Mouse (Mus musculus): ENCODE data around the gene Ctc1. TPM values are rescaled to one million over a fixed set of nuclear protein-coding genes. Genes with fewer than 3 reads are reported as not detected.

The Ctc1 gene
- polyA plus RNA-seq (2015; fragmentation: Illumina TruSeq; extraction: RNeasy Lipid Tissue Mini Kit (QIAGEN cat#74804); ENCODE audit: insufficient read depth, low read depth, low replicate concordance), result 9.8 TPM

DNA sequence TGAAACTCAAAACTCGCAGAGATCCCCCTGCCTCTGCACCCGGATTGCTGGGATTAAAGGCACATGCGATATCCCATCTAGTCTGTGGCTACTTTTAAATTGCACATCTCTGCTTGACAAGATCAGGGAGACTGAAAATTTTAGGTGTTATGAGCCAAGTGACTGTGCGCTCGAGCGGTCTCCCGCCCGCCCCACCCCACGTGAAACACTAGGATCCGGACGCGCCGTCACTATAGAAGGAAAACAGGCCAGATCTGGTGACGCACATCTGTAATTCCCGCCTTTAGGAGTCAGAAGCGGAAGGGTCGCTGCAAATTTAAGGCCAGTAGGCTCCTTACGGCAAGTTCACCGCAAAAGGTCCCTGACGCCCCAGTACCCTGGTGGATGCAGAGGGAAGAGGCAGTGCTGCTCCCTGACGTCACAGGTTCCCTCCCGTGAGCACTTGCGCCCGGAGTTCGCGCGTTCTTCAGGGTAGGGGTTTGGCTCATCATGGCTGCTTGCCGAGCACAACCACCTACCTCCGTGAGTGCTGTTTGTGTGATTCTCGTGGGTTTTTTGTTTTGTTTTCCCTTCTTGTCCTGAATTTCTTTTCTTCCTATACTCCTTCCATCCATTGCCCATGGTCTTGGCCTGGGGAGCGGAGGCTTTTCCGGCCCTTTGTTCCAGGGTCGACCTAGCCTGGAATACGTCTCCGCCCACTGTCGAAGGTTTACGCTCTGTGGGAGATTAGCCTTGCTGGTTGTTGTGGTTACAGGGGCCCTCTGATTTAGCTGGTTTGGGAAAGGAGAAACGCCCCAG is at the start of gene Ctc1:
Gene Ctc1, plus strand, starts transcription at position 268 of the 798 bp plus-strand sequence.

DNA sequence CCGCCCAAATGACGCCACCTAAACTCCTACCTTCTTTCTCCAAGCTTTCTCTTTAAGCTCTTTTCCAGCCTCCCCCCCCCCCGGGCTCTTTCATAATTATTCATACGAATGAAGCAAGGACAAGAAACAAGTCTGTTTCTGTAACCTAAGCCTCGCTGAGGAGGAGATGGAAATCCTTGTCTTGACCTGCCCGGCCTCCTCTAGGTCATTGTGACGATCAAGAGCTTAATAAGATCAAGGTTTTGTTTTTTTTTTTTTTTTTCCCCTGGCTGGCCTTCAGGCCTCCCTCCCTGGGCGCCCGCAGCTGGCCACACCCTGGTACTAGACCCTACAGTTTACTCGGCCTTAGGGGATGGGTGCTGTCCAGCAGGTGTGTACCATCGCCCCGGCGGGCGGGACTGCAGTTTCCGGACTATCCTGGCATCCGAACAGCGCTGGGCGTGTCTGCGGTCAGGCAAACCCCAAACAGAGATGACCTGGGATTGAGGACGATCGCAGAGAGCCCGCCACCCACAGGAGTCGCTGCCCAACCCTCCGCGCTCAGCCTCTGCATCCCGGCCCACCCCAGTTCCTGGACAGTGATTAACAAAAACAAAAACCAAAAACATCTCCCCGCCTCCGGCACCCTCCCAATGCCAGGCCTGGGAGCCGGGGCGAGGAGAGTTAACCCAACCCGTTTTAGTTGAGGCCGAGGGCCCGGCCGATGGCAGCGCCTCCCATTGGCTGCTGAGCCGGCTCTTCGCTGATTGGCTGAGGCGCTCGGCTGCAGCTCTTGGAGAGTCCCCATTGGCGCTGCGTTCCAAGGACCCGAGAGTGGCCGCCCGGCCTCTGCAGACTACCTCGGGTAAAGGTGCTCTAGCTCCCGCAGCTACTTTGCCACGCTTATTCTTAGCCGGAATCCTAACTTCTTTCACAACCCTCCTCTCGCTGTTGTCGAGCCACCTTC is 48.1 kb upstream of the Ctc1 start, which contains the start of gene Slc25a35:
Gene Slc25a35, plus strand, starts transcription at position 795 of the 946 bp plus-strand sequence.

DNA sequence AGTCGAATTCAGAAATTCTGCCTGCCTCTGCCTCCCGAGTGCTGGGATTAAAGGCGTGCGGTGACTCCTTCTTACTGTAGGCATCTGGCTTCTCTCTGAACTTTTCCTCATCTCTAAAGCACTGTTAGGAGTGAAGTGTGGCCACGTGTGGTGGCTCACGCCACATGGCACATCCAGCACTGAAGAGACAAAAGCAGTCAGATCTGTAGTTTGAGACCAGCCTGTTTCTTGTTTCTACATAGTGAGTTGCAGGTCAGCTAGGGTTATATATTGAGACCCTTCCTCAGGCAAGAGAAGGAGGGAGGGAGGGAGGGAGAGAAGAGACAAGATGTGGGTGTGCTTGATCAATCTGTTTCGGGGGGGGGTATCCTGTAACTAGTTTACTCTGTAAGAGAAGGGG is 40.6 kb upstream of the Ctc1 start, which contains the start of gene Rangrf:
Gene Rangrf, minus strand, starts transcription at position 101 of the 400 bp plus-strand sequence.

DNA sequence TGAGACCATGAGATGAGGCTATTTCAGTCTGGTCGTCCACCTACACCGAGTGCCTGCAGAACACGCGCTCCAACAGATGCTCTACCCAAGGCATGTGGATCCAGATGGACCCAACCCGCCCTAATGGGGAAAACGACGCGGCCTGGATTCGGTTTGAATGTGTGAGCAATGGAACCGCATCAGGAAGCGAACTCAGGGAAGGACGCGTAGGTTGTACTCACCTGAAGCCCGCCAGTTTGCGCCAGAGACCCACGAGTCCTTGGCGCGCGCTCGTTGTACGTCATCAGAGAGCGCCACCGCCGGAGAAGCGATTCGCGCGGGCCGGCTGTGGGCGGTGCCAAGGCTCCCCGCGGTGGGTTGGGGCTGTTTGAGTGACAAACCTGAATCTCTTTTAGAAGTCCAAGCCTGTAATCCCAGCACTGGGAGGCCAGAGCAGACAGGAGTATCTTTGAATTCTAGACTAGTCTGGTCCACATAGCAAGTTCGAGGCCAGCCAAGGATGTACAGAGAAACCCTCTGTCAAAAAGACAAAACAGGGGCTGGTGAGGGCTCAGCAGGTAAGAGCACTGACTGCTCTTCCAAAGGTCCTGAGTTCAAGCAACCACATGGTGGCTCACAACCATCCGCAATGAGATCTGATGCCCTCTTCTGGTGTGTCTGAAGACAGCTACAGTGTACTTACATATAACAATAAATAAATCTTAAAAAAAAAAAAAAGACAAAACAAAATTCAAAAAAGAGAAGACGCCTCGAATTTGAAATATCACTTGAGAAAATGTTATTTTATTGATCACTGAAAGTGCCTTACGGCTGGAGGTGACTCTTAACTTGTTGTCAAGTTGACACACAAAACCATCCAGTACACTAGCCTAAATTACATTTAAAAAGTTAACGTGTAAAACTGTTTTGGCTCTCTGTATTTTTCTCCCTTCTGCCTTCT is 7.3 kb upstream of the Ctc1 start, which contains the start of gene Pfas:
Gene Pfas, minus strand, starts transcription at position 279 of the 940 bp plus-strand sequence.

DNA sequence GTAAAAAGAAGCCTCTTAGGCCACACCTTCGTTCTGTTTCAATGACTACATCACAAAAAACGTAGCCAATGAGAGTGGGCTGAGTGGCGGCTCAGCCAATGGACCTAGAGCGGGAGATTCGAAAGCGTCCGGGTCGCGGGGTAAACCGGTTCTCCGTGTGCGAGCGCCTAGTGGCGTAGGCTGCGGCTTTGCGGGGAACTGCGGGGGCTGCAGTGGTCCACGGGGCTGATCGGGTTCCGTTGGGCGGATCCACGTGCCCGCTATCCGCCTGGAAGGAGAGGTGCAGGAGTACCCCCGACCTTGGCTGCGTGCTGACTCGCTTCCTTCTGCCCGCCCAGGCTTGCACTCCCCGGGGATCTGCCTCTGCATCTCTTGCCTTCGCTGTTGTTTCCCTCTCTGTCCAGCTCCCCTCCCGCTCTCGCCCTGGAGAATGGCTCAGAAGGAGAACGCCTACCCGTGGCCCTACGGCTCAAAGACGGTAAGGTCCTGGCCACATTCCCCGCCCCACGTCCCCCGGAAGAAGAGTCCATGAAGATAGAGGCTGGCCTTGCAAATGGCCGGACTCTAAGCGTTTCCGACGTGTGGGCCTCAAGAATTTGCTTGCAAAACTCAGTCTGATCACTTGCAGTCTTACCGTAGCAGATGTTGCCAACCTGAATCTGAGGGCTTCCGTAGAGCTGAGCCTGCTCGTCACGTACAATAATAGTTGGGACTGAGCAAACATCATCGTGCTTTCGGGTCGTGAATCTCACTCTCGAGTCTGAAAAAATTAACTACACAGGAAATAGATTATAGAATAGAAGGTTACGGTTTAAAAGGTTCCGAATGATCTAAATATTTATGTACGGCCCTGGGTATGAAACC is 30.1 kb downstream of the Ctc1 start, which contains the start of gene Aurkb:
Gene Aurkb, plus strand, starts transcription at position 117 of the 864 bp plus-strand sequence.

DNA sequence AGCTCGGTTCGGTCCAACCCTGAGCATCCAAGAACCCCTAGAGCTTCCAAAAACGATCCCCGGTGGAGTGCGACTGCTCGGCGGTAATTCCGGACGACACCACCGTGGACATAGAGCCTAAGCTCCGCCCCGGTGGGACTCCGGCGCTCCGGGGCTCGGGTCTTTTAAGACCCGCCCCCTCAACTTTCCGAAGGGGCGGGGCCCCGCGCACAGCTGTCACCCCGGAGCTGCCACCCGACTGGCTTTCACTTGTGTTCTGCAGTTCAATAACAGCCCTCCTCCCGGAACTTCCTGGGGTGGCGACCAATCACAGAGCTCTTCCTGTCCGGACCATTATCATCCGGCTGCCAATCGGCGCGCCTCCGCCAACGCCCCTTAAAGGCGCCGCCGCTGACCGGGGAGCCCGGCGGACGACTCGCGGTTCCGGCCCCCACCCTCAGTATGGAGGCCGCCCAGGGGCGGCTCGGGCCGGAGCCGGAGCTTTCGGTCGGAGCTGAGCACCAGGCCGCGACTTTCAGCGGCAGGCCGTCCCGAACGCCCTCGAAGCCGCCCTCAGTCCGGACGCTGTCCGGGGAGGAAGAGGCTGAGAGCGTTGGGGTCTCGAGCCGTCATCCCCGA is 43.8 kb downstream of the Ctc1 start, which contains the start of gene Borcs6:
Gene Borcs6, plus strand, starts transcription at position 361 of the 618 bp plus-strand sequence.

DNA sequence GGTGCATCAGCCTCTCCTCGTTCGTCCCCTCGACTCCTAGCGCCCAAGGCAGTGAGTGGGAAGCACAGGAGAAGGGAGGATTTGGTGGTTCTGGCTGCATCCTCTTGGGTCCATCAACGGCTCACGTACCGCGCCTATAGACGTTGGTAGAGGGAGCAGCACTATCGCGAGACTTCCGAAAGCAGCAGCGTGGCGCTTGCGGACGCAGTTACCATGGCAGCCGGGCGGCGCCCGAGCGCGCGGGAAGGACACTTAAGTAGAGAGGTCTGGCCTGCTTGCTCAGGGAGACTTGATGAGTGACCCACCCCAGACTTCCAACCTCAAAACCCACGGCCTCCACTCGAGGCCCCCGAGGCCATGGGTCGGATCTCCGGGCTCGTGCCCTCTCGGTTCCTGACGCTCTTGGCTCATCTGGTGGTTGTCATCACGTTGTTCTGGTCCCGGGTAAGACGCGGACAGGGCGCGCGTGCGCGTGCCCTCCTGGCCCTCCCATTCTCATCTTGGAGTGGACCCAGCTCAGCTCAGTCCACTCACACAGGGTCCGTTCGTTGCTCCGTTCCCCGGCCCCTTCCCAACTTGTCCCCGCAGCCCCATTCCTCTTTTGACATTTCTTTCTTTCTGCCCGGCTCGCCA is 55.0 kb downstream of the Ctc1 start, which contains the start of gene Tmem107:
Gene Tmem107, plus strand, starts transcription at position 217 of the 633 bp plus-strand sequence.

Other genes starting within 250 kb of the Ctc1 start
- 16.8 TPM for gene Ndel1, start 144.1 kb upstream of the Ctc1 start, polyA plus RNA-seq (2015; fragmentation: Illumina TruSeq; extraction: RNeasy Lipid Tissue Mini Kit (QIAGEN cat#74804); ENCODE audit: insufficient read depth, low read depth, low replicate concordance)
- not detected for gene Rnf222, start 127.4 kb upstream of the Ctc1 start, polyA plus RNA-seq (2015; fragmentation: Illumina TruSeq; extraction: RNeasy Lipid Tissue Mini Kit (QIAGEN cat#74804); ENCODE audit: insufficient read depth, low read depth, low replicate concordance)
- 860 TPM for gene Rpl26, start 114.3 kb upstream of the Ctc1 start, polyA plus RNA-seq (2015; fragmentation: Illumina TruSeq; extraction: RNeasy Lipid Tissue Mini Kit (QIAGEN cat#74804); ENCODE audit: insufficient read depth, low read depth, low replicate concordance)
- not detected for gene Odf4, start 88.8 kb upstream of the Ctc1 start, polyA plus RNA-seq (2015; fragmentation: Illumina TruSeq; extraction: RNeasy Lipid Tissue Mini Kit (QIAGEN cat#74804); ENCODE audit: insufficient read depth, low read depth, low replicate concordance)
- 13.4 TPM for gene Arhgef15, start 58.4 kb upstream of the Ctc1 start, polyA plus RNA-seq (2015; fragmentation: Illumina TruSeq; extraction: RNeasy Lipid Tissue Mini Kit (QIAGEN cat#74804); ENCODE audit: insufficient read depth, low read depth, low replicate concordance)
- gene Slc25a35, start 47.8 kb upstream of the Ctc1 start, polyA plus RNA-seq (2015; fragmentation: Illumina TruSeq; extraction: RNeasy Lipid Tissue Mini Kit (QIAGEN cat#74804); ENCODE audit: insufficient read depth, low read depth, low replicate concordance), result 3.7 TPM
- 9.3 TPM for gene Rangrf, start 40.7 kb upstream of the Ctc1 start, polyA plus RNA-seq (2015; fragmentation: Illumina TruSeq; extraction: RNeasy Lipid Tissue Mini Kit (QIAGEN cat#74804); ENCODE audit: insufficient read depth, low read depth, low replicate concordance)
- 3.6 TPM for gene Pfas, start 7.5 kb upstream of the Ctc1 start, polyA plus RNA-seq (2015; fragmentation: Illumina TruSeq; extraction: RNeasy Lipid Tissue Mini Kit (QIAGEN cat#74804); ENCODE audit: insufficient read depth, low read depth, low replicate concordance)
- gene Aurkb, start 29.7 kb downstream of the Ctc1 start, polyA plus RNA-seq (2015; fragmentation: Illumina TruSeq; extraction: RNeasy Lipid Tissue Mini Kit (QIAGEN cat#74804); ENCODE audit: insufficient read depth, low read depth, low replicate concordance), result not detected
- 1.9 TPM for gene Borcs6, start 43.8 kb downstream of the Ctc1 start, polyA plus RNA-seq (2015; fragmentation: Illumina TruSeq; extraction: RNeasy Lipid Tissue Mini Kit (QIAGEN cat#74804); ENCODE audit: insufficient read depth, low read depth, low replicate concordance)
- 12.6 TPM for gene Tmem107, start 54.9 kb downstream of the Ctc1 start, polyA plus RNA-seq (2015; fragmentation: Illumina TruSeq; extraction: RNeasy Lipid Tissue Mini Kit (QIAGEN cat#74804); ENCODE audit: insufficient read depth, low read depth, low replicate concordance)
- gene Vamp2, start 72.6 kb downstream of the Ctc1 start, polyA plus RNA-seq (2015; fragmentation: Illumina TruSeq; extraction: RNeasy Lipid Tissue Mini Kit (QIAGEN cat#74804); ENCODE audit: insufficient read depth, low read depth, low replicate concordance), result 45.5 TPM
- 11.2 TPM for gene Per1, start 79.3 kb downstream of the Ctc1 start, polyA plus RNA-seq (2015; fragmentation: Illumina TruSeq; extraction: RNeasy Lipid Tissue Mini Kit (QIAGEN cat#74804); ENCODE audit: insufficient read depth, low read depth, low replicate concordance)
- not detected for gene Hes7, start 104.5 kb downstream of the Ctc1 start, polyA plus RNA-seq (2015; fragmentation: Illumina TruSeq; extraction: RNeasy Lipid Tissue Mini Kit (QIAGEN cat#74804); ENCODE audit: insufficient read depth, low read depth, low replicate concordance)
- not detected for gene 9130213A22Rik, start 106.7 kb downstream of the Ctc1 start, polyA plus RNA-seq (2015; fragmentation: Illumina TruSeq; extraction: RNeasy Lipid Tissue Mini Kit (QIAGEN cat#74804); ENCODE audit: insufficient read depth, low read depth, low replicate concordance)
- not detected for gene Aloxe3, start 110.0 kb downstream of the Ctc1 start, polyA plus RNA-seq (2015; fragmentation: Illumina TruSeq; extraction: RNeasy Lipid Tissue Mini Kit (QIAGEN cat#74804); ENCODE audit: insufficient read depth, low read depth, low replicate concordance)
- not detected for gene Alox12b, start 141.1 kb downstream of the Ctc1 start, polyA plus RNA-seq (2015; fragmentation: Illumina TruSeq; extraction: RNeasy Lipid Tissue Mini Kit (QIAGEN cat#74804); ENCODE audit: insufficient read depth, low read depth, low replicate concordance)
- not detected for gene Alox8, start 181.9 kb downstream of the Ctc1 start, polyA plus RNA-seq (2015; fragmentation: Illumina TruSeq; extraction: RNeasy Lipid Tissue Mini Kit (QIAGEN cat#74804); ENCODE audit: insufficient read depth, low read depth, low replicate concordance)
- not detected for gene Gucy2e, start 221.1 kb downstream of the Ctc1 start, polyA plus RNA-seq (2015; fragmentation: Illumina TruSeq; extraction: RNeasy Lipid Tissue Mini Kit (QIAGEN cat#74804); ENCODE audit: insufficient read depth, low read depth, low replicate concordance)

All from pancreas, adult 10 weeks (tissue).